Mouse (Mus musculus) ovary, adult 18-20 months (tissue): ENCODE measurements at regions not wholly inside any gene's neighbourhood (a gene's known extent, or its start where the extent isn't known, plus 50 kb on each side); places are given as distances from the start of the nearest gene placed in this dataset.

Experiments
- DNase-seq: peaks from one replicate; pipeline ENCODE4 v3.0.0; 2022; ENCODE audit warnings: low spot score, mixed read lengths

- DNase-seq = no peak
Observed at GRCm38 (mm10) chr2:167878255-167878865, 53.5 kb upstream of the Ptpn1 start.

- no peak for DNase-seq
Observed at GRCm38 (mm10) chr2:167877254-167877870, 54.5 kb upstream of the Ptpn1 start.

- DNase-seq = no peak
Observed at GRCm38 (mm10) chr2:167872507-167872906, 59.4 kb upstream of the Ptpn1 start.

GRCm38 (mm10) chr2:167870153-167870552 lies 61.7 kb upstream of the Ptpn1 start:
- DNase-seq = no peak

- peak; percentile 83 for DNase-seq
Observed at GRCm38 (mm10) chr2:167866751-167867150, 65.1 kb upstream of the Ptpn1 start.

- DNase-seq = no peak
Observed at GRCm38 (mm10) chr2:167865525-167865924, 66.3 kb upstream of the Ptpn1 start.

GRCm38 (mm10) chr2:167864672-167865071 lies 67.2 kb upstream of the Ptpn1 start:
- no peak for DNase-seq

GRCm38 (mm10) chr2:167864228-167864627 lies 67.6 kb upstream of the Ptpn1 start:
- no peak for DNase-seq

- DNase-seq = no peak
Observed at GRCm38 (mm10) chr2:167863616-167864015, 68.2 kb upstream of the Ptpn1 start.

- peak; percentile 47 for DNase-seq
Observed at GRCm38 (mm10) chr2:167861178-167861520, 70.7 kb upstream of the Ptpn1 start.

GRCm38 (mm10) chr2:167860457-167861177 lies 71.2 kb upstream of the Ptpn1 start:
- peak; percentile 85 for DNase-seq

GRCm38 (mm10) chr2:167859575-167859974 lies 72.3 kb upstream of the Ptpn1 start:
- DNase-seq = no peak

GRCm38 (mm10) chr2:167858346-167858745 lies 73.5 kb upstream of the Ptpn1 start:
- DNase-seq = no peak

GRCm38 (mm10) chr2:167857911-167858310 lies 73.9 kb upstream of the Ptpn1 start:
- no peak for DNase-seq

GRCm38 (mm10) chr2:167856920-167857475 lies 74.9 kb upstream of the Ptpn1 start:
- DNase-seq = no peak

GRCm38 (mm10) chr2:167856020-167856419 lies 75.8 kb upstream of the Ptpn1 start:
- no peak for DNase-seq

GRCm38 (mm10) chr2:167854060-167854459 lies 77.8 kb upstream of the Ptpn1 start:
- DNase-seq = no peak

- no peak for DNase-seq
Observed at GRCm38 (mm10) chr2:167853411-167853821, 78.4 kb upstream of the Ptpn1 start.

- no peak for DNase-seq
Observed at GRCm38 (mm10) chr2:167852582-167852981, 79.3 kb upstream of the Ptpn1 start.

- no peak for DNase-seq
Observed at GRCm38 (mm10) chr2:167851216-167851896, 80.5 kb upstream of the Ptpn1 start.

- no peak for DNase-seq
Observed at GRCm38 (mm10) chr2:167849999-167850552, 81.8 kb upstream of the Ptpn1 start.
